Mouse (Mus musculus): ENCODE results near the gene Gm20388.
"Not testable (repeated sequence)": the region's sequence is repeated elsewhere in the genome, so short reads cannot be mapped to it uniquely, and the experiment has no call there.

Gm20388 gene

GRCm38 (mm10) chr8:121289346-121289745 is 1378.7 kb downstream of the Gm20388 start:
- no peak for DNase-seq (ENCODE audit: low spot score in 2 of 2)

GRCm38 (mm10) chr8:121290547-121290946 is 1379.9 kb downstream of the Gm20388 start:
- DNase-seq (ENCODE audit: low spot score in 2 of 2) = no peak

GRCm38 (mm10) chr8:121293418-121293817 is 1382.8 kb downstream of the Gm20388 start:
- no peak for DNase-seq (ENCODE audit: low spot score in 2 of 2)

- no peak for DNase-seq (ENCODE audit: low spot score in 2 of 2)
Measured at GRCm38 (mm10) chr8:121294234-121295108, 1383.8 kb downstream of the Gm20388 start.

- DNase-seq (ENCODE audit: low spot score in 2 of 2) = no peak
Measured at GRCm38 (mm10) chr8:121296082-121296481, 1385.4 kb downstream of the Gm20388 start.

GRCm38 (mm10) chr8:121296597-121296996 is 1386.0 kb downstream of the Gm20388 start:
- DNase-seq (ENCODE audit: low spot score in 2 of 2) = no peak

GRCm38 (mm10) chr8:121297299-121297698 is 1386.7 kb downstream of the Gm20388 start:
- DNase-seq (ENCODE audit: low spot score in 2 of 2) = no peak

- DNase-seq (ENCODE audit: low spot score in 2 of 2) = no peak
Measured at GRCm38 (mm10) chr8:121300066-121300465, 1389.4 kb downstream of the Gm20388 start.

GRCm38 (mm10) chr8:121300501-121301411 is 1390.1 kb downstream of the Gm20388 start:
- no peak for DNase-seq (ENCODE audit: low spot score in 2 of 2)

- DNase-seq (ENCODE audit: low spot score in 2 of 2) = peak in 1 of 2 experiments; percentile 21
Measured at GRCm38 (mm10) chr8:121301431-121301830, 1390.8 kb downstream of the Gm20388 start.

GRCm38 (mm10) chr8:121301978-121302649 is 1391.5 kb downstream of the Gm20388 start:
- DNase-seq (ENCODE audit: low spot score in 2 of 2) = peak in 1 of 2 experiments; percentile 19

GRCm38 (mm10) chr8:121307723-121308122 is 1397.1 kb downstream of the Gm20388 start:
- DNase-seq (ENCODE audit: low spot score in 2 of 2) = peak in 1 of 2 experiments; percentile 22

- DNase-seq (ENCODE audit: low spot score in 2 of 2) = no peak
Measured at GRCm38 (mm10) chr8:121310976-121311819, 1400.6 kb downstream of the Gm20388 start.

- no peak for DNase-seq (ENCODE audit: low spot score in 2 of 2)
Measured at GRCm38 (mm10) chr8:121313458-121313857, 1402.8 kb downstream of the Gm20388 start.

GRCm38 (mm10) chr8:121314036-121314435 is 1403.4 kb downstream of the Gm20388 start:
- no peak for DNase-seq (ENCODE audit: low spot score in 2 of 2)

GRCm38 (mm10) chr8:121315569-121315968 is 1404.9 kb downstream of the Gm20388 start:
- DNase-seq (ENCODE audit: low spot score in 2 of 2) = no peak

- DNase-seq (ENCODE audit: low spot score in 2 of 2) = no peak
Measured at GRCm38 (mm10) chr8:121316009-121316408, 1405.4 kb downstream of the Gm20388 start.

- DNase-seq (ENCODE audit: low spot score in 2 of 2) = not testable (repeated sequence)
Measured at GRCm38 (mm10) chr8:121318756-121319155, 1408.1 kb downstream of the Gm20388 start.

GRCm38 (mm10) chr8:121319491-121319890 is 1408.8 kb downstream of the Gm20388 start:
- no peak for DNase-seq (ENCODE audit: low spot score in 2 of 2)

- no peak for DNase-seq (ENCODE audit: low spot score in 2 of 2)
Measured at GRCm38 (mm10) chr8:121326164-121326910, 1415.7 kb downstream of the Gm20388 start.

All from heart, adult 9 months (tissue).